Mouse (Mus musculus): Measurements from ENCODE around the gene Cpa3.

Gene Cpa3

GRCm38 (mm10) chr3:20242050-20242449 is at the start of gene Cpa3:
Gene Cpa3, minus strand, starts transcription at chr3:20242181.
- no peak for DNase-seq

- no peak for DNase-seq
These were observed 49.4 kb upstream of the Cpa3 start for GRCm38 (mm10) chr3:20291370-20291769.

- DNase-seq = no peak
These were observed 46.8 kb upstream of the Cpa3 start for GRCm38 (mm10) chr3:20288761-20289160.

GRCm38 (mm10) chr3:20281796-20282195 is 39.8 kb upstream of the Cpa3 start:
- no peak for DNase-seq

GRCm38 (mm10) chr3:20275633-20276032 is 33.7 kb upstream of the Cpa3 start, which contains the start of gene Cpb1:
Gene Cpb1, minus strand, starts transcription at chr3:20275733.
- no peak for DNase-seq

GRCm38 (mm10) chr3:20254566-20255479 is 12.8 kb upstream of the Cpa3 start:
- peak; percentile 18 for DNase-seq

- no peak for DNase-seq
These were observed 1.9 kb upstream of the Cpa3 start for GRCm38 (mm10) chr3:20243913-20244312.

GRCm38 (mm10) chr3:20239741-20240140 is 2.2 kb downstream of the Cpa3 start:
- DNase-seq = no peak

GRCm38 (mm10) chr3:20236965-20237364 is 5.0 kb downstream of the Cpa3 start:
- no peak for DNase-seq

GRCm38 (mm10) chr3:20229027-20229426 is 13.0 kb downstream of the Cpa3 start:
- DNase-seq = no peak

GRCm38 (mm10) chr3:20225429-20225828 is 16.6 kb downstream of the Cpa3 start:
- DNase-seq = no peak

GRCm38 (mm10) chr3:20222926-20223698 is 18.9 kb downstream of the Cpa3 start:
- DNase-seq = no peak

GRCm38 (mm10) chr3:20222136-20222535 is 19.8 kb downstream of the Cpa3 start:
- no peak for DNase-seq

- DNase-seq = peak; percentile 61
These were observed 43.1 kb downstream of the Cpa3 start for GRCm38 (mm10) chr3:20198869-20199268.

- DNase-seq = no peak
These were observed 44.1 kb downstream of the Cpa3 start for GRCm38 (mm10) chr3:20197878-20198277.

GRCm38 (mm10) chr3:20188976-20189675 is 52.9 kb downstream of the Cpa3 start:
- DNase-seq = peak; percentile 2

GRCm38 (mm10) chr3:20172394-20172793 is 69.6 kb downstream of the Cpa3 start:
- DNase-seq = no peak

- no peak for DNase-seq
These were observed 74.5 kb downstream of the Cpa3 start for GRCm38 (mm10) chr3:20167487-20167886.
